Mouse (Mus musculus): ENCODE data around the gene Batf3.
A peak's percentile ranks its signal among the peaks of the same experiment; 100 is the strongest.

DNA sequence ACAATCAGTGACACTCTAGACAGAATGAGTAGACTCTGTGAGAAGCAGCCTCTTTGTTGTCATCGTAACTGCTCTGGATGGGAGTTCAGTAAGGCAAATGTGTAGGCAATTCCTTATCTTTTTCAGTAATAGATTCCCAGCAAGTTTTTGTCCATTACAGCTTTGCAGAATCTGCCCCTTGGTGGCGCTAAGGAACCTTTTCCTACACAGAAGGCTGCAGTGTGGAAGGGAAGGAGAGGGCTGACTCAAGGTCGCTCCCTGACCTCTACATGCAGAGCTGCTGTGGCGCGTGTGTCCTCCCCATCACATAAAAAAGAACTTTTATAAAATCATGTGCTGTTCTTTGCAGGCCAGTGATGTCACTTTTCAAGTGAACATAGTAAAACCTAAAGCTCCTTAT lies 29.3 kb upstream of the Batf3 start:
- TF ChIP-seq CTCF (IDR thresholded peaks at IDR 0.05; ENCODE audit: low read depth) (peak; percentile 51), EP300 (IDR thresholded peaks at IDR 0.05; ENCODE audit: low read depth) (no peak)

Measured in liver, postnatal 0 days (tissue).